Mouse (Mus musculus) heart, embryonic 16.5 days (tissue): ENCODE measurements around the gene Olfr444. TPM values are rescaled to one million over a fixed set of nuclear protein-coding genes. Genes with fewer than 3 reads are reported as not detected.

ENCODE experiments used
- ATAC-seq: fragments of 200-750 bp; cut with Nextera tagmentation; replicated peaks from 2 replicates; pipeline ENCODE4 v1.8.0; 2017; ENCODE audit warnings: moderate number of reproducible peaks; ENCODE audit not compliant: insufficient read depth, low FRiP score; ENCODE audit errors: extremely low read depth
- H3K27ac ChIP-seq: fragments of 300-500 bp; sonication (generic); 2 replicates; pipeline ENCODE4 v1.5.1; 2014; ENCODE audit warnings: mild to moderate bottlenecking, low read length, control low read depth, moderate library complexity
- H3K27me3 ChIP-seq: fragments of 300-500 bp; sonication (generic); 2 replicates; pipeline ENCODE4 v1.6.1; 2014; ENCODE audit warnings: low read length, mixed read lengths; ENCODE audit not compliant: control insufficient read depth, insufficient read depth
- H3K36me3 ChIP-seq: fragments of 300-500 bp; sonication (generic); 2 replicates; pipeline ENCODE4 v1.6.1; 2014; ENCODE audit not compliant: control insufficient read depth, insufficient read depth
- H3K4me1 ChIP-seq: fragments of 300-500 bp; sonication (generic); 2 replicates; pipeline ENCODE4 v1.6.1; 2014; ENCODE audit warnings: low read length, mixed read lengths; ENCODE audit not compliant: control insufficient read depth, insufficient read depth
- H3K4me2 ChIP-seq: fragments of 300-500 bp; sonication (generic); 2 replicates; pipeline ENCODE4 v1.6.1; 2014; ENCODE audit warnings: low read depth, mild to moderate bottlenecking, control low read depth, low read length
- H3K4me3 ChIP-seq: fragments of 300-500 bp; sonication (generic); 2 replicates; pipeline ENCODE4 v1.5.1; 2014; ENCODE audit warnings: mild to moderate bottlenecking, control low read depth, low read length
- H3K9ac ChIP-seq: fragments of 300-500 bp; sonication (generic); 2 replicates; pipeline ENCODE4 v1.6.1; 2014; ENCODE audit warnings: low read length, control low read depth
- H3K9me3 ChIP-seq: fragments of 300-500 bp; sonication (generic); replicated peaks from 2 replicates; pipeline ENCODE4 v1.6.1; 2016; ENCODE audit warnings: low read length; ENCODE audit not compliant: control insufficient read depth
- WGBS: fragments of 180-500 bp; shearing (Covaris S2); extraction: QIAGEN DNeasy Blood & Tissue Kit; methylation state at CpG from one replicate; pipeline ENCODE4 v1.1.7; 2014; 5-methylcytosine and 5-hydroxymethylcytosine counted together
- polyA plus RNA-seq: library from polyadenylated mRNA; unstranded; fragments of >200 nt; fragmentation: Nextera tagmentation; extraction: Ambion mirVana; gene quantifications from 2 replicates; pipeline ENCODE4 v1.2.1, GENCODE M21; 2015

Olfr444 gene
- polyA plus RNA-seq: not detected in 2 replicates

GRCm38 (mm10) chr6:42948767-42949166 is at the start of gene Olfr444:
TSS of gene Olfr444 (plus strand) at chr6:42949067.
- 50% methylated on average over 1 of the region's 1 CpGs for WGBS
- H3K4me2 ChIP-seq: no peak within 1 kb of the TSS
- ATAC-seq: no peak
- peaks cover 5% of the 10 kb centered on the region for H3K9me3 ChIP-seq
- no peak within 1 kb of the TSS for H3K9ac ChIP-seq
- no peaks in the 10 kb centered on the region for H3K4me1 ChIP-seq
- H3K27ac ChIP-seq: no peak within 1 kb of the TSS
- no peaks in the 10 kb centered on the region for H3K36me3 ChIP-seq
- H3K4me3 ChIP-seq: no peak within 1 kb of the TSS
- no peaks in the 10 kb centered on the region for H3K27me3 ChIP-seq

GRCm38 (mm10) chr6:42900345-42900744 is 48.5 kb upstream of the Olfr444 start:
- H3K9me3 ChIP-seq: no peaks in the 10 kb centered on the region
- no peaks in the 10 kb centered on the region for H3K27me3 ChIP-seq
- no peak overlapping the region for H3K4me2 ChIP-seq
- H3K4me3 ChIP-seq: no peak overlapping the region
- no peak for ATAC-seq
- H3K9ac ChIP-seq: no peak overlapping the region
- H3K36me3 ChIP-seq: no peaks in the 10 kb centered on the region
- H3K4me1 ChIP-seq: no peaks in the 10 kb centered on the region
- WGBS: 0% methylated on average over 1 of the region's 1 CpGs
- no peak overlapping the region for H3K27ac ChIP-seq

- no peak within 1 kb of the TSS for H3K4me3 ChIP-seq
- no peaks in the 10 kb centered on the region for H3K4me1 ChIP-seq
- no peaks in the 10 kb centered on the region for H3K36me3 ChIP-seq
- no peak within 1 kb of the TSS for H3K9ac ChIP-seq
- H3K4me2 ChIP-seq: no peak within 1 kb of the TSS
- H3K9me3 ChIP-seq: no peaks in the 10 kb centered on the region
- H3K27me3 ChIP-seq: no peaks in the 10 kb centered on the region
- no peak within 1 kb of the TSS for H3K27ac ChIP-seq
- no peak for ATAC-seq
These were observed 40.3 kb upstream of the Olfr444 start, which contains the start of gene Olfr447 for GRCm38 (mm10) chr6:42908578-42908977. TSS of gene Olfr447 (plus strand) at chr6:42908878.

- WGBS: 50% methylated on average over 2 of the region's 2 CpGs
- Histone ChIP-seq H3K4me1 (no peaks in the 10 kb centered on the region), H3K4me3 (no peak within 1 kb of the TSS), H3K9ac (no peak within 1 kb of the TSS), H3K27ac (no peak within 1 kb of the TSS), H3K36me3 (no peaks in the 10 kb centered on the region), H3K27me3 (no peaks in the 10 kb centered on the region), H3K9me3 (no peaks in the 10 kb centered on the region), H3K4me2 (no peak within 1 kb of the TSS)
- no peak for ATAC-seq
These were observed 27.8 kb upstream of the Olfr444 start, which contains the start of gene Olfr446 for GRCm38 (mm10) chr6:42921077-42921476. TSS of gene Olfr446 (plus strand) at chr6:42921377.

- Histone ChIP-seq H3K27ac (no peak overlapping the region), H3K27me3 (no peaks in the 10 kb centered on the region), H3K4me3 (no peak overlapping the region), H3K9ac (no peak overlapping the region), H3K9me3 (no peaks in the 10 kb centered on the region), H3K4me2 (no peak overlapping the region), H3K36me3 (no peaks in the 10 kb centered on the region), H3K4me1 (no peaks in the 10 kb centered on the region)
- no peak for ATAC-seq
These were observed 31.5 kb downstream of the Olfr444 start for GRCm38 (mm10) chr6:42980377-42980776.

Other genes with a start within 250 kb of the Olfr444 start
- gene Tcaf1, start 239.0 kb upstream of the Olfr444 start, polyA plus RNA-seq: 39.1 and 45.1 TPM in 2 replicates
- not detected in 2 replicates for gene Olfr453, start 209.7 kb upstream of the Olfr444 start, polyA plus RNA-seq
- not detected in 2 replicates for gene Olfr38, start 192.7 kb upstream of the Olfr444 start, polyA plus RNA-seq
- not detected in 2 replicates for gene Olfr452, start 164.0 kb upstream of the Olfr444 start, polyA plus RNA-seq
- gene Olfr450, start 137.1 kb upstream of the Olfr444 start, polyA plus RNA-seq: not detected in 2 replicates
- gene Olfr449, start 114.7 kb upstream of the Olfr444 start, polyA plus RNA-seq: not detected in 2 replicates
- not detected in 2 replicates for gene Olfr448, start 58.6 kb upstream of the Olfr444 start, polyA plus RNA-seq
- not detected in 2 replicates for gene Olfr447, start 40.2 kb upstream of the Olfr444 start, polyA plus RNA-seq
- gene Olfr446, start 27.7 kb upstream of the Olfr444 start, polyA plus RNA-seq: not detected in 2 replicates
- not detected in 2 replicates for gene Olfr441, start 157.3 kb downstream of the Olfr444 start, polyA plus RNA-seq
- gene Olfr237-ps1, start 197.5 kb downstream of the Olfr444 start, polyA plus RNA-seq: not detected in 2 replicates
- gene Olfr437, start 214.2 kb downstream of the Olfr444 start, polyA plus RNA-seq: not detected in 2 replicates
- not detected in 2 replicates for gene Olfr13, start 223.1 kb downstream of the Olfr444 start, polyA plus RNA-seq
- not detected in 2 replicates for gene Olfr435, start 248.1 kb downstream of the Olfr444 start, polyA plus RNA-seq